Mouse (Mus musculus) brain, adult 2 months (tissue): ENCODE results near the gene Stat4.

Source experiments
- DNase-seq: peaks from one replicate; pipeline ENCODE4 v3.0.0; 2011; ENCODE audit warnings: low read depth, low spot score

The Stat4 gene

GRCm38 (mm10) chr1:51986848-51987247 lies at the start of gene Stat4:
TSS of gene Stat4 (plus strand) at chr1:51987148.
- DNase-seq = no peak

DNA sequence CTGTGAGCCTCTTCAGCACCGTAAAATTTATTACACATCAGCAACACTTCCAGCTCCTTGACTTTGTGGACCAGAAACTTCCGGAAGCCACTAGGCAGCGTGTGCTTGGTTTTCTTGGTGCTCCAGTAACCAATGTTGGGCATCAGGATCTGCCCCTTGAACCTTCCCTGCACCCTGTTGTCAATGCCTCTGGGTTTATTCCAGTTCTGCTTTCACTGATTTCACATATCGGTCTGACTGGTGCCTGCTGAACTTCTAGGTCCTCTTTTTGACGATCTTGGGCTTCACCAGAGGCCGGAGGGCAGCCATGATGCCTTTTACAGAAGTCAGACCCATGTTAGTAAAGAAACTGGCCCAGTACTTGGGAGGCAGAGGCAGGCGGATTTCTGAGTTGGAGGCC lies 48.6 kb upstream of the Stat4 start:
- DNase-seq = no peak

- peak; percentile 81 for DNase-seq
Measured at GRCm38 (mm10) chr1:51944755-51945154, 42.2 kb upstream of the Stat4 start.

DNA sequence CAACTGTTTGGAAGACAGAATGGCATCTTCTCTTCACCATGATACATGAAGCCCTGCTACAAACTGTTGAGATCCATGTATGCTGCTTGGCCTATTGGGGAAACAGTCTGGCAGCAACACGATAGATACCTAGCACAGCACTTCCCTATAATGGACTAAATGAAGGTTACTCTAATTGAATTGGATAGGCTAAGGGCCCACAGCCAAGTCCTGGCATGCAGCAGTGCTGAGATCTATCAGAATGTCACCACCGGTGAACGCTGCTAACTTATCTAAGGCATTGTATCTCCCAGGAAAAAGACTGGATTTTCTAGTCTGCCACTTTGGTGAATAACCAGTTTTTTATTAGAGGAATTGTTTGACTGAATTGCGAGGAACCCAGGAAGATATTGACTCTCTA lies 39.8 kb upstream of the Stat4 start:
- no peak for DNase-seq

GRCm38 (mm10) chr1:51964647-51965046 lies 22.3 kb upstream of the Stat4 start:
- DNase-seq = no peak

- peak; percentile 51 for DNase-seq
Measured at GRCm38 (mm10) chr1:51968994-51969393, 18.0 kb upstream of the Stat4 start.

- peak; percentile 57 for DNase-seq
Measured at GRCm38 (mm10) chr1:51970182-51970581, 16.8 kb upstream of the Stat4 start.

GRCm38 (mm10) chr1:51975589-51975988 lies 11.4 kb upstream of the Stat4 start:
- no peak for DNase-seq

GRCm38 (mm10) chr1:51979048-51979447 lies 7.9 kb upstream of the Stat4 start:
- DNase-seq = peak; percentile 86

DNA sequence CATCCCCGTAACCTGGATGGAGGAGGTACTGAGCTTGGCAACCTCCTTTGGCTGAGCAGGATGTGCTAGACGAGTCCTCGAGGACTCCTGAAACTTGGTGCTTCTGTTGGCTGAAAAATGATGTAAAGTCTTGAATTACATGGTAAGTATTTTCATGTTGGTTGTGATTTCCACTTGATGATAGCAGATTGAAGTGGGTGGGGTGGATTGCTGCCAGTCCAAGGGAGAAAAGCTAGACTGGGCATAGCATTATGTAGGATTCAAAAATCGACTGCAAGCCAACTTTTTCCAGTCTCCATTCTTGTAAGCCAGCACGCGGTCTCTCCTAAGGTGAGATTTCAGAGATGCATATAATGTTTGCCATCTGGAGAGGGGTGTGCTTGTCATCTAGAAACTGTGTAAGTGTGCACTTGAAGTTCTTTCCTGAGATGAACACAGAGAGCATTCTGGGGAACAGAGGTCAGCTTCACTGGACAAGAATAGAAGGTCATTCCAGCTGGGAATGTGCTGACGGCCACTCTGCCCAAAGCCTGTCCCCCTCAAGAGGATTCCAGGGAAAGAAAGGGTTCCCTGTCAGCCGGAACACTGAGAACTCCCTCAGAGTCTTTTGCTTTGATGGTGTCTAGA lies 5.1 kb downstream of the Stat4 start:
- DNase-seq = peak; percentile 89

DNA sequence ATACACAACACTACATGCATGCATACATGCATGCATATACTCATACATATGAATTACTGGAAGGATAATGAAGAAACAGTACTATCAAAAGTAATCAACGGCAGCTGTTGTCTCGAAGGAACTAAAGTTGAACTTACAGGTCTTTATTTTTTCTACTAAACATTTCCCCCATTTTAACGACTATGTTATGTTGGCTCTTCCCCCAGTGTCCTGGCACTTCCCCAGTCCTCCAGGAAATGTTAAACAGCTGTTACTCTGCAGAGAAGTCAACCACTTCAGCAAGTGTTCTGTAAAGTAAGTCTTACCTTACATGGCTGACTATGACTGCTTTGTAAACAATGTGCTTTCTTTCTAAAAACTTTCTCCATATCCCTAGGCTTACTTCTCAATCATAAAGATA lies 9.1 kb downstream of the Stat4 start:
- DNase-seq = no peak

DNA sequence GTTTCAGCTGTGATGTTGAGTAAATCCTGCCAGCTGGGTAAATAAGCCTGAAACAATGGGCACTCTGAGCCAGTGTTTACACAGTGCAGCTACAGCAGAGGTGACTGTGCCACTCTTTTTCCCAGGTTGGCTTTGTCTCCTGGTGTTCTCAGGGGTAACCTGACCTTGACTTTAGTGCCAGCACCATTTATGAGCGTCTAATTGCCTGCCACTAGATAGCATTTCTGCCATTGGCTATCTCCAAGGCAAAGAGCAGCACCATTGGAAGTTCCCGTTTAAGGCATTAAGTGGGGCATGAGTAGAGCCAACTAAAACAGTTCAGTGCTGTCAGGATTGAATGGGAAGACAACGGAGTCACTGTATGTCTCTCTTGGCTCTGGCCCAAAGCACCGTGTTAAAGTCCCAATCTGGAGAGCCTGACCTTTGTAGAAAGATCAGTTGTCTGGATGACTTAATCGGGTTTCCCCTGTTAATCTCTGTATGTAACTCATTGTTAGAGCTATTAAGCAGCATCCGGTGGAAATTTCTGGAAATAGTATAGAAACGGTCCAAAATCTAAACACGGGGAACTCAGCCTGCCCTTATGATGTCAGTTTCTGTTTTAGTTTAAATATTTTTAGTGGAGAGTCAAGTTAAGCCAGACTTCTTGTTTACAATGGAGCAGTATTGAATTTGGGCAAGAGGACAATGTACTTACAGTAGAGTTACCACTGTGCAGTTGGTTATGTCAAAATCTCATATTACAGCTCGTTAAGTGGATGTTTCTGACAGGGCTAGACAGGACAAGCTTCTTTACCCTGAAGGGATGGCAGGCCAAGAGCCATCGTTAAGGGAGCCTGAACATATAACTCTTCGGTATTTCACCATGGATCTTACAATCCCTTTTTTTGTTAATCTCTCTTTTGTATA lies 10.1 kb downstream of the Stat4 start:
- DNase-seq = peak; percentile 20

- peak; percentile 75 for DNase-seq
Measured at GRCm38 (mm10) chr1:51998542-51998941, 11.6 kb downstream of the Stat4 start.

GRCm38 (mm10) chr1:52004096-52004495 lies 17.1 kb downstream of the Stat4 start:
- peak; percentile 84 for DNase-seq

DNA sequence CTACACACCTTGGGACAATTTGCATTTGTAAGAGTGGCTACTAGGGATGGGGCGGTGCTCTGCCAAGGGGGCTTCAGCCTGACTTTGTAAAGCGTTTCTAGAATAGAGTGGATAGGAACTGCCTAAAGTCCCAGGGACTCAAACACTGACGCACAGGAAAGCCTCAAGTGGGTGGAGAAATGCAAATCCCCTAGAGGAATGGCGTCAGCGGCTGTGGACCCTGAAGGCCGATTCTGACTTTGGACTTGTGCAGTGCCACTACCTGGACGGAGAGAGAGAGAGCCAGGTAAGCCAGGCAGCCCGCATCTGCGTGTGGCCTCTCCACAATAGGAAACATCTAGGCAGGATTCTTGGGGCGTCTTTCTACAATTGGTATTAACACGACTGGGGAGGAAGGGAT lies 21.5 kb downstream of the Stat4 start:
- DNase-seq = no peak

DNA sequence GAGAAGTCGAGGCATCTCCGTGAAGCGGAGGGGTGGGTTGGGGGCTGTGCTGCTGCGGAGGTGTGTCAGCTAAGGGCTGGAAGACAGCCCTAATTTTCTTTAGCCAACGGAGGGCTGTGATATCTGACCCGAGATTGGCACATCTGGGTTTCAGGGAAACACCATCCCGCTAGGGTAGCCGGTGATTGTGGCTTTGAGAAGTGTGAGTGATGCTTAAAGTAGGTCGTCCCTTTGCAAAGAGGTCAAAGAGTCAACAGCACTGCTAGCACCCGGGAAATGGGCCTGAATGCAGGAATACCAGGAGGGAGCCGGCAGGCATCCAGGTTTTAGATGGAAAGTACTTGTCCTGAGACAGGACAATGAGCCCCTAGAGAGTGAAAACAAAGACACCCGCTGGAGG lies 22.0 kb downstream of the Stat4 start:
- DNase-seq = no peak

DNA sequence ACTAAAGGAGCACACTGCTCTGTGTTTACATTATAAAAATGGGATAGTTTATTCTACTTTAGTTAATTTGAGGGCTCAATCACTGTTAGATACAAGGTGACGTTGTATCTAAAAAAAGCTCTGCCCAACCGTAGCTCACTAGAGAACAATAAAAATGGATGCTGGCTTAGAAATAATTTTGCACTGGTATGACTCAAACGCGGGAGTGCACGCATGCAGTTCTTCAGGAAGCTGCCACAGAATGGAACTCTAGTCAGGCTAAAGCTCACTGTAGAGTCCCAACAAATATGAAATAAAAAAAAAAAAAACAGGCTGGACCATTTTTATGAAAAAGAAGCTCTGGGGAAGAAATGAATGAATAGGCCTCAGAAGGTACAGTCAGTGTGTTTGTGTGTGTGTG lies 23.8 kb downstream of the Stat4 start:
- no peak for DNase-seq

DNA sequence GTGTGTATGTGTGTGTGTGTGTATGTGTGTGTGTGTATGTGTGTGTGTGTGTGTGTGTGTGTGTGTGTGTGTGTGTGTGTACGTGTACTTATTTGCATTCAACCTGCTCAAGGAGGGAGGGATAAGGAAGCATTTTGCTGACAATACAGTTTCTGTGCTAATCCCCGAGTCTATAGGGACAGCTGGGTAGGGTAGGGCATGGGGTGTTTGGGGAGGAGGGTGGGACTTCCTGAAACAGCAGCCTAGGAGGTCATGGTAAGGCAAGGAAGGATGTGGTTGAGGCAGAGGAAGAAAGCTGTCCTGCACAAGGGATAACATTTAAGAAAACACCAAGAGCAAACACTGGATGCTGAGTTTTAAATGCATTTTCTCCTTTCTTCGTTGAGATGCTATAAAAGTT lies 24.3 kb downstream of the Stat4 start:
- DNase-seq = no peak

DNA sequence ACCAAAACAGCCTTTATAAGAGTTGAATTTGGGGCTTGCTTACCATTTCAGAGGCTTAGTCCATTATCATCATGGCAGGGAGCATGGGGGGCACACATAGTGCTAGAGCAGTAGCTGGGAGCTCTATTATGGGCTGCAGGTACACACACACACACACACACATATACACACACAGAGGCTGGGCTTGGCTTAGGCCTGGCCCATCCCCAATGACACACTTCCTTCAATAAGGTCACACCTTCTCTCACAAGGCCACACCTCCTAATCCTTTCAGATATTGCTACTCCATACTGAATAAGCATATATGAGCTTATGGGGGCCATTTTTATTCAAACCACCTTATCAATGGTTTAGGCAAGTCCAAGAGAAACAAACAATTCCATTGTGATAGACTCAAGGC lies 25.3 kb downstream of the Stat4 start:
- DNase-seq = no peak

GRCm38 (mm10) chr1:52012757-52013156 lies 25.8 kb downstream of the Stat4 start:
- DNase-seq = no peak

DNA sequence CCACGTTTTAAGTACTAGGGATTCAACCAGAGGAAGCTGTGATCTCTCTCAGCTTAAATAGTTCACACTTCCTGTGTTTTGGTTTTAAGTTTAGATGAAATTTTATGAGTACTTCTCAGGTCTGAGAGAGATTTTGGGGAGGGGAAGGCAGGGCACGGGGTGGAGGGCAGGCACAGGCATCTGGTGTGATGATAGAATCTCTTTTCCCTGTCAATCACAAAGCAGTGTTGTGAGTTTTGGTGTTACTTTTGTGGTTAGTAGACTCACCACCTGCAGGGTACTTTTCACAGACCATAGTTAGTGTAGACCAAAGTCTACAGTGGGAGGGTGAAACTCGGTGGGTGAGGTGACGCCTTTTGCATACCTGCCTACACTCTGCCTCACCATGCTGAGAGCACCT lies 32.7 kb downstream of the Stat4 start:
- no peak for DNase-seq

- DNase-seq = no peak
Measured at GRCm38 (mm10) chr1:52021936-52022725, 35.2 kb downstream of the Stat4 start.
